Mouse (Mus musculus) spleen, adult 2 months (tissue): ENCODE data around the gene Gm38392. TPM values are rescaled to one million over a fixed set of nuclear protein-coding genes. Genes with fewer than 3 reads are reported as not detected.
"Not testable (repeated sequence)": the region's sequence is repeated elsewhere in the genome, so short reads cannot be mapped to it uniquely, and the experiment has no call there.

Experiments
- DNase-seq, 2 experiments: peaks; one replicate each; pipeline versions ENCODE4 v3.0.0 to v3.0.0-alpha.2; 2012 to 2021; ENCODE audit warnings: low spot score in 2 of 2, low read depth in 1 of 2
- H3K27ac ChIP-seq: fragments of 200-500 bp; 2 replicates; pipeline ENCODE4 v1.5.1; 2012; ENCODE audit warnings: low read length, inconsistent platforms; ENCODE audit not compliant: insufficient read depth
- H3K27me3 ChIP-seq: fragments of 200-500 bp; 2 replicates; pipeline ENCODE4 v1.6.1; 2012; ENCODE audit warnings: mild to moderate bottlenecking, moderate library complexity, low read length, inconsistent platforms; ENCODE audit not compliant: control insufficient read depth, insufficient read depth
- H3K36me3 ChIP-seq: fragments of 200-500 bp; 2 replicates; pipeline ENCODE4 v1.6.1; 2012; ENCODE audit warnings: mild to moderate bottlenecking, low read length, inconsistent platforms; ENCODE audit not compliant: control insufficient read depth, insufficient read depth
- H3K4me1 ChIP-seq: fragments of 200-500 bp; 2 replicates; pipeline ENCODE4 v1.6.1; 2011; ENCODE audit warnings: inconsistent platforms; ENCODE audit not compliant: control insufficient read depth, insufficient read depth, insufficient read length
- H3K4me3 ChIP-seq: fragments of 200-500 bp; 2 replicates; pipeline ENCODE4 v1.5.1; 2011; ENCODE audit warnings: mild to moderate bottlenecking, inconsistent platforms; ENCODE audit not compliant: insufficient read depth, insufficient read length; ENCODE audit errors: extremely low read depth
- CTCF ChIP-seq: fragments of 200-500 bp; IDR thresholded peaks from 2 replicates; pipeline ENCODE4 v1.5.1; 2011; ENCODE audit warnings: mild to moderate bottlenecking, inconsistent platforms; ENCODE audit not compliant: insufficient read depth, insufficient read length, insufficient replicate concordance; ENCODE audit errors: extremely low read depth
- POLR2A ChIP-seq: fragments of 200-500 bp; IDR thresholded peaks from 2 replicates; pipeline ENCODE4 v1.6.1; 2011; ENCODE audit warnings: low read depth, low read length, inconsistent platforms
- WGBS: fragments of 180-500 bp; shearing (Covaris S2); methylation state at CpG from one replicate; pipeline ENCODE4 v1.1.7; 2018; 5-methylcytosine and 5-hydroxymethylcytosine counted together
- polyA plus RNA-seq: library from polyadenylated mRNA; depleted of rRNA; stranded (reverse); fragments of >200 nt; gene quantifications from 2 replicates; pipeline ENCODE4 v1.2.3, GENCODE M21; 2012

Gene Gm38392
- polyA plus RNA-seq, 1 experiment = not detected

GRCm38 (mm10) chr3:88328956-88329355, 41.9 kb upstream of the Gm38392 start:
- no peak overlapping the region for H3K27ac ChIP-seq
- peaks cover 14% of the 10 kb centered on the region for H3K36me3 ChIP-seq
- H3K4me1 ChIP-seq = peaks cover 9% of the 10 kb centered on the region; the same call in 1 of the 2 replicates
- TF ChIP-seq POLR2A = no peak
- no peak for TF ChIP-seq CTCF
- DNase-seq = no peak
- no peak overlapping the region for H3K4me3 ChIP-seq
- H3K27me3 ChIP-seq = no peaks in the 10 kb centered on the region
- 83% methylated on average over 5 of the region's 5 CpGs for WGBS

- peak; percentile 34 to 42 for DNase-seq
- Histone ChIP-seq H3K4me1 (peaks cover 9% of the 10 kb centered on the region; the same call in 1 of the 2 replicates), H3K4me3 (peak within 1 kb of the TSS; percentile 70), H3K27ac (0 out of 2 replicates have a peak within 1 kb of the TSS, but pooled peaks have one; percentile 6), H3K36me3 (peaks cover 37% of the 10 kb centered on the region), H3K27me3 (no peaks in the 10 kb centered on the region)
- under 1% methylated on average over 10 of the region's 10 CpGs for WGBS
- TF ChIP-seq CTCF (no peak), POLR2A (no peak; the same call in 1 of the 2 replicates)
Measured at GRCm38 (mm10) chr3:88324951-88325405, 38.0 kb upstream of the Gm38392 start, which contains the start of gene Glmp. Gene Glmp, plus strand, starts transcription at chr3:88325023.

GRCm38 (mm10) chr3:88299172-88299571, 12.2 kb upstream of the Gm38392 start:
- WGBS = 87% methylated on average over 1 of the region's 1 CpGs

GRCm38 (mm10) chr3:88297321-88297851, 10.4 kb upstream of the Gm38392 start:
- H3K27ac ChIP-seq = peak overlapping the region; percentile 88
- no peaks in the 10 kb centered on the region for H3K4me1 ChIP-seq
- TF ChIP-seq POLR2A (no peak), CTCF (no peak)
- no peak for DNase-seq
- peak overlapping the region; percentile 77 for H3K4me3 ChIP-seq
- WGBS = under 1% methylated on average over 30 of the region's 30 CpGs
- H3K36me3 ChIP-seq = peaks cover 19% of the 10 kb centered on the region
- H3K27me3 ChIP-seq = no peaks in the 10 kb centered on the region

More at GRCm38 (mm10) chr3:88299172-88299571, 12.2 kb upstream of the Gm38392 start:
- H3K4me3 ChIP-seq = no peak overlapping the region
- peaks cover 30% of the 10 kb centered on the region for H3K36me3 ChIP-seq
- no peak for DNase-seq
- no peak overlapping the region for H3K27ac ChIP-seq
- no peaks in the 10 kb centered on the region for H3K27me3 ChIP-seq
- no peaks in the 10 kb centered on the region for H3K4me1 ChIP-seq
- TF ChIP-seq POLR2A = no peak
- TF ChIP-seq CTCF = no peak

- peak; percentile 92 to 99 for DNase-seq
- TF ChIP-seq POLR2A (peak; percentile 66), CTCF (no peak)
- Histone ChIP-seq H3K4me1 (no peaks in the 10 kb centered on the region), H3K27me3 (no peaks in the 10 kb centered on the region), H3K36me3 (peaks cover 16% of the 10 kb centered on the region), H3K27ac (peak within 1 kb of the TSS; percentile 93), H3K4me3 (peak within 1 kb of the TSS; percentile 79)
- under 1% methylated on average over 44 of the region's 44 CpGs for WGBS
Measured at GRCm38 (mm10) chr3:88296561-88297318, 9.7 kb upstream of the Gm38392 start, which contains the start of the genes Tsacc and Cct3. Gene Tsacc, minus strand, starts transcription at chr3:88296999. Gene Cct3, plus strand, starts transcription at chr3:88297116.

- peaks cover 10% of the 10 kb centered on the region for H3K36me3 ChIP-seq
- peak overlapping the region; percentile 79 for H3K4me3 ChIP-seq
- H3K27ac ChIP-seq = peak overlapping the region; percentile 46; the same call in 1 of the 2 replicates
- H3K27me3 ChIP-seq = no peaks in the 10 kb centered on the region
- no peak for DNase-seq
- 1% methylated on average over 12 of the region's 12 CpGs for WGBS
- TF ChIP-seq CTCF (no peak), POLR2A (no peak)
- no peaks in the 10 kb centered on the region for H3K4me1 ChIP-seq
Measured at GRCm38 (mm10) chr3:88296110-88296560, 9.1 kb upstream of the Gm38392 start.

- not testable (repeated sequence) for H3K4me1 ChIP-seq, DNase-seq, H3K36me3 ChIP-seq, H3K27ac ChIP-seq, H3K4me3 ChIP-seq, H3K27me3 ChIP-seq
- 47% methylated on average over 1 of the region's 1 CpGs for WGBS
Measured at GRCm38 (mm10) chr3:88295272-88295671, 8.3 kb upstream of the Gm38392 start.
